Mouse (Mus musculus) retina, adult 2 months (tissue): ENCODE results near the gene Sv2a.
"Not testable (repeated sequence)": the region's sequence is repeated elsewhere in the genome, so short reads cannot be mapped to it uniquely, and the experiment has no call there.

Source experiments
- DNase-seq: peaks from one replicate; pipeline ENCODE4 v3.0.0-alpha.2; 2012; ENCODE audit warnings: low read depth, low spot score

Gene Sv2a

DNA sequence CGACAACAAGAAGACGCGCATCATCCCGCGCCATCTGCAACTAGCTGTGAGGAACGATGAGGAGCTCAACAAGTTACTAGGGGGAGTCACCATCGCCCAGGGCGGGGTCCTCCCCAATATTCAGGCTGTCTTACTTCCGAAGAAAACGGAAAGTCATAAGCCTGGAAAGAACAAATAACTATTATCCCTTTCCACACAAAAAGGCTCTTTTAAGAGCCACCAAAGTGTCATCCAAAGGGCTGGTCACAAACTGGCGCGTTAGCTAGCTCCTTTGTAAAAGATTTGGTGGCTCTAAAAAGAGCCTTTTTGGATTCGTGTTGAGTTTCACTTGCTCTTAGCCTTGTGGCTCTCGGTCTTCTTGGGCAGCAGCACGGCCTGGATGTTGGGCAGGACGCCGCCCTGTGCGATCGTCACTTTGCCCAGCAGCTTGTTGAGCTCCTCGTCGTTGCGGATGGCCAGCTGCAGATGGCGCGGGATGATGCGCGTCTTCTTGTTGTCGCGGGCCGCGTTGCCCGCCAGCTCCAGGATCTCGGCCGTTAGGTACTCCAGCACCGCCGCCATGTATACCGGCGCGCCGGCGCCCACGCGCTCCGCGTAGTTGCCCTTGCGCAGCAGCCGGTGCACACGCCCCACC lies 39.3 kb downstream of the Sv2a start:
- DNase-seq, result not testable (repeated sequence)

- DNase-seq, result no peak
These were observed 40.1 kb downstream of the Sv2a start, which contains the start of the genes Hist2h2ac and Hist2h2be for GRCm38 (mm10) chr3:96220765-96221639. TSS of gene Hist2h2ac (minus strand) at chr3:96220880. TSS of gene Hist2h2be (plus strand) at chr3:96221119.

- DNase-seq, result no peak
These were observed 40.7 kb downstream of the Sv2a start for GRCm38 (mm10) chr3:96221640-96222038.

DNA sequence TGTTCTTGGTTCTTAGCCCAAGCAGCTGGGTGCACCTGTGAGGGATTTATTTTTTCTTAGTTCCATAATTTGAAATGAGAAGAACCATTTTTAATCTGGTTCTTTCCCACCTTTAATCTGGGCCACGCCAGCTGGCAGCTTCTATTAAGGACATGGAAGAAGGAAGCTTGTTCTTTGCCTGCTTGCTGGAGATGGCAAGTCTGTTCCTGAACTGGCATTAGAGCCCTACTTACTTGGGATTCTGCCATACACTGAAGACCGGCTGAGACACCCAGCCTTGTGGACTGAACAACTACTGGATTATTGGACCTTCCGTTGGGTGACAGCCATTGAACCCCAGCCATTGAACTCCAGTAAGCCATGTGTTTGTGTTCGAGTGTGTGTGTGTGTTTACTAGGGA lies 41.8 kb downstream of the Sv2a start:
- DNase-seq, result no peak

- no peak for DNase-seq
These were observed 44.5 kb downstream of the Sv2a start for GRCm38 (mm10) chr3:96225421-96225820.

DNA sequence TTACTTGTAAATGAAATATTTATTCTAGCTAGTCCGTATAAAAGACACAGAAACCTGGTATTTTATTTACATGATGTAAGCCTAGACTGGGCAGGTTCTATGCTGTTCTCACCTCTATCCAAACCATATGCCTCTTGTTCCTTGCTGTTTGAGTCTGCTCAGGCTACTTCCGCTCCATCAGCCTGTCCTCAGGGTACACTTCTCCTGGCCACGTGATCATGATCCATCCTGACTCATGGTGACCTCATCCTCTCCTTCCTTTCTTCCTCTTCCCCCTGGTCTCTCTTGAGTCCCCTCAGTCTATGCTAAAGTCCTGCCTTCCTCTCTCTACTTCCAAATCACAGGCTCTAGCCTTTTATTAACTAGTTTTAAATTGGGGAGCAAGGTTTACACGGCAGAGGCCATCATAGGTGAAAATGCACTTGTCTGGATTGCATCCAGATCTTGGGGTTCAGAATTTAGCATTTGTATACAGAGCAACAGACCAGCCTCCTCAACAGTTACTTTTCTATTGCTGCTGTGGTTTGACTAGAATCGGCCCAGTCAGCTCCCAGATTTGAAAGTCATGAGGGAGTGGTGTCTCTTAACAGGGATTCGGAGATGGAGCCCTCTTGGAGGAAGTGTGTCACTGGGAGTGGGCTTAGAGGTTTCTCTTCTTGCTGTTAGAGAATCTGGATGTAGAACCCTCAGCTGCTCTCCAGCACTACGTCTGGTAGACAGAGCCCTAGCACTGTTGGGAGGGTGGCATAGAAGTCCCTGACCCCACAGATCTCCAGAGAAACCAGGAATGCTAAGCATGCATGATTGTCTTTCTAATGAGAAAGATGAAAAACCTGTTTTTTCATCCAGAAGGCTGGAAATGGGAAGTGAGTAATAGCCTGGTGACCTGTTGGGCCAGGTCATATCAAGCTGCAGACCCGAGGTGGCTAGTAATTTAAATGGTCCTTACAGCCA lies 46.0 kb downstream of the Sv2a start:
- DNase-seq, result no peak

GRCm38 (mm10) chr3:96228828-96229227 lies 47.9 kb downstream of the Sv2a start:
- no peak for DNase-seq

- DNase-seq, result no peak
These were observed 49.5 kb downstream of the Sv2a start for GRCm38 (mm10) chr3:96230404-96230803.

GRCm38 (mm10) chr3:96230910-96231757 lies 50.2 kb downstream of the Sv2a start:
- no peak for DNase-seq

GRCm38 (mm10) chr3:96231758-96232120 lies 50.8 kb downstream of the Sv2a start:
- no peak for DNase-seq

DNA sequence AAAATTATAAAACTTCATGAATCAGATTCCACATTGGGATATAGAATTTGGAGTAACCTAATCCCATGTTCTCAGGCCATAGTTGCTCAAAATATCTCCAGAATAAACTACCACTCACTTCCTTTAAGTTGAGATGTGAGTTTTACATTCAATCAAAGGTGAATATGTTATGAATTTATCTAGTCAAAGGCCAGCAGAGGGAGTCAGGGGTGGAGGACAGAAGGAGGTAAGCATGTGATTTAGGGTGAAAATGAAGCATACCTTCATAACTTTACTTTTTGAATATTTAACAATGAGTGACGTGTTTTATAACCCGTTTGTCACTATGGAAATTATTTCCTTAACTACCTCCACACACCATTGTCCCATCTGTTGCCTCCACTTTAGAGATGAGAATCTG lies 54.0 kb downstream of the Sv2a start:
- no peak for DNase-seq

- no peak for DNase-seq
These were observed 54.9 kb downstream of the Sv2a start for GRCm38 (mm10) chr3:96235836-96236235.

DNA sequence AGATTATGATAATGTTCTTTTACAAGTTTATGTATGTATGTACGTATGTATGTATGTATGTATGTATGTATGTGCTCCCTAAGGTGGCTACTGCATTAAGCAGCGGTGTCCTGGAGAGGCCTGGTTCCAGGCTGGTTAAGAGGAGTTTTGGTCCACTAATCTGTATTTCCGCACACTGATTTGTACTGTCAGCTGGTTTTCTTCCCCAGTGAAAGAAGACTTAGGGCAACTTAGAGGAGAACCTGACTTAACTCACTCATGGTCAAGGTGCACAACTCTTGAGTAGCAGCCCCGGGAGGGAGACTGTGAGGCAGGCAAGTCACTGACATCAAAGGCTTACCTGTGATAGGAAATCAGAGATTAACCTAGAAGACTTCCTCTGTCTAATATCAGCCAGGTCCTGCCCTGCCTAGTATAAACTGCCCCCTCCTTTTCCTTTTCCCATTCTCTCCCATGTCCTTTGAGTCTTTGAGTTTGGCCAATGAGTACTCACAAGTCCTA lies 55.9 kb downstream of the Sv2a start:
- no peak for DNase-seq

GRCm38 (mm10) chr3:96237335-96237903 lies 56.5 kb downstream of the Sv2a start:
- no peak for DNase-seq

DNA sequence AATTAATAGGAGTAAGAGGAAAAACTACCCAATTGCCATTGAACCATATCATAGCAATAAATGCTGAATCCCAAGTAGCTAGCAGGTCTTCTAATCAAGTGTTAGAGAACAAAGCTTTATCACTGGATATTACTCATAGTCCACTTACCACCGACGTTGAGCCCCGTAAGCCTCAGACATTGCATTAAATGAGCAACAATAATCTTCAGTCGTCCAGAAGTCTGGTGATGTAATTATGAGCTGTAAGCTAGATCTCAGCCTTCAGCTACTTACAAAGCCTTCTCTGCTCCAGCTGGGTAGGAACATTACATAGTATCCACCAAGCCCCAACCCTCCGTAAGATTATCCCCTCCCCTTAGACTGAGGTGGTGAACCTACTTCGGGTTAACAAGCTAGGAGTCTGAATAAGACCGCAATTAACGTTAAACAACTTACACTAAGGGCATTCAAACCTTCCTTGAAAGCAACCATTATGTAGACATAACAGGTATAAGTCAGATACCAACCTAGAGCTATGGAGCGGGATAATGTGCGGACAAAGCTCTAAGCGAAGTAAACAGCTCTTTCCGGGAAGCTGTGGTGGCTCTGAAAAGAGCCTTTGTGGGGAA lies 57.1 kb downstream of the Sv2a start:
- DNase-seq, result no peak

- DNase-seq, result not testable (repeated sequence)
These were observed 58.2 kb downstream of the Sv2a start, which contains the start of gene Hist2h3c2 for GRCm38 (mm10) chr3:96238954-96239793. TSS of gene Hist2h3c2 (minus strand) at chr3:96239127.

GRCm38 (mm10) chr3:96239949-96240798 lies 59.2 kb downstream of the Sv2a start, which contains the start of gene Hist2h2aa2:
TSS of gene Hist2h2aa2 (minus strand) at chr3:96240276.
- peak; percentile 38 for DNase-seq

DNA sequence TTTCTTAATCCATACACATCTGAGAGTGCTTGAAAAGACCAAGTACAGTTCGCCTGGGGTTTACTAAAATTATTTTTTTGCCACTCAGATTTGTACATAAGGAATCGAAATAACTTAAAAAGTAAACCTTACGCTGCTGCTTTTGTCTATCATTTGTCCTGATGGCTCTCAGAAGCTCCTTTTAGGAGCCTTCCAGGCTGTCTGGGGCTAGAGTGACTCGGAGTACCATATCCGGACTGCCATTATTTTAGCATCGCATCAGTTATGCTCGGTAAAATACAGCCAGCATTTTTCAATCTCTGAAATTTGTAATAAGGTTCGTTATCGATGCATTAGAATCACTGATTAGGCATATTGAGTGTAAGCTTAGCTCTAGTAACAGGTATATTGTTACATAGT lies 59.8 kb downstream of the Sv2a start:
- no peak for DNase-seq
